Mouse (Mus musculus) cerebellum, adult 18-20 months (tissue): ENCODE measurements around the gene Lrp2.
"Not testable (repeated sequence)": the region's sequence is repeated elsewhere in the genome, so short reads cannot be mapped to it uniquely, and the experiment has no call there.

Experiments
- DNase-seq, 2 experiments: peaks; one replicate each; pipeline ENCODE4 v3.0.0; 2021

Lrp2 gene

GRCm38 (mm10) chr2:69582068-69582467 lies 3.8 kb downstream of the Lrp2 start:
- DNase-seq, result not testable (repeated sequence)

DNA sequence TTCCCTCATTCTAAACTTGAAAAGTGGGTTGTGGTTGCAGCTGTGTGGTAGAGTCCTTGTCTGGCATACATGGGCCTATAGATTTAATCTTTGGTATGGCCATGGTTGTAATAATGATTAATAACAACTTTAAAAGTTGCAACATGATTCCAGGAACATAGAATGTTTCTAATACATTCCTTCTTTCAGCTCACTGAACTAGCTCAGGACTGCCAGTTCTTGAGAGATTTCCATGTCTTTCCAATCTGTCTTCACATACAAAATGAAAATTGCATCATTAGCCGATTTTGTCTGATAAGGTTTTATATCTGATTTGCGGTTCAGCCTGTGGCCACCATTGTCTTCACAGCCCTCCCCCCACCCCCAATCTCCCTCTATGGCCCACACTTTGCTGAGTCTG lies 5.8 kb downstream of the Lrp2 start:
- DNase-seq, result no peak

- no peak for DNase-seq
Observed at GRCm38 (mm10) chr2:69578206-69578605, 7.7 kb downstream of the Lrp2 start.

GRCm38 (mm10) chr2:69576531-69576930 lies 9.3 kb downstream of the Lrp2 start:
- no peak for DNase-seq

- no peak for DNase-seq
Observed at GRCm38 (mm10) chr2:69574934-69575333, 10.9 kb downstream of the Lrp2 start.

DNA sequence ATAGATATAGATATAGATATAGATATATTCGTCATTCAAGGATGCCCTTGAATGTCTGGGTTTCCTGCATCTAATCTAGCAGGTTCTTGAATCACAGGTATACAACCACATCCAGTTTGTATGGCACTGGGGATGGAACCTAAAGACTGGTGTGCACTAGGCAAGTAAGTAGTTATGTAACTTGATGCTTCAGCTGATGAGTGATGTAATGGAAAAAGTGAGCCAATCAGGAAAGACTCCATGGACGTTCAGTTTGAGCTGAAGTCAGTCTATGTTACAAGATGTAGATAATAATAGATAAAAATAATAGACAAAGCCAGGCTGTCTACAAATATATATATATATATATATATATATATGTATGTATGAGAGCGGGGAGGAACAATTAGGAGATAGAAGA lies 11.6 kb downstream of the Lrp2 start:
- no peak for DNase-seq

DNA sequence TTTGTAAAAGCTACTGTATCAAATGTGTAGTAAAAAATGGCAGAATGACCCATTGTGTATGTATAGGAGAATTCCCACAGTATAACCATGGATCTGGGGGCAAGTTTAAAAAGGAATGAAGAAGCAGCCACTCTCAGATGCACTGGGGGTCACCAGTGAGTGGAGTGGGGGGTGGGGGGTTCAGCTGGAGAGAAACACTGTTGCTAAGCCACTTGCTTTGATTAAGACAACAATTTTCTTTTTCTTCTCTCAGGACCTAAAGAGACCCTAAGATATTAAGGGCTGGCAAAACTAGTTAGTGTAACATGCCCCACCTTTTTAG lies 12.2 kb downstream of the Lrp2 start:
- DNase-seq, result no peak

DNA sequence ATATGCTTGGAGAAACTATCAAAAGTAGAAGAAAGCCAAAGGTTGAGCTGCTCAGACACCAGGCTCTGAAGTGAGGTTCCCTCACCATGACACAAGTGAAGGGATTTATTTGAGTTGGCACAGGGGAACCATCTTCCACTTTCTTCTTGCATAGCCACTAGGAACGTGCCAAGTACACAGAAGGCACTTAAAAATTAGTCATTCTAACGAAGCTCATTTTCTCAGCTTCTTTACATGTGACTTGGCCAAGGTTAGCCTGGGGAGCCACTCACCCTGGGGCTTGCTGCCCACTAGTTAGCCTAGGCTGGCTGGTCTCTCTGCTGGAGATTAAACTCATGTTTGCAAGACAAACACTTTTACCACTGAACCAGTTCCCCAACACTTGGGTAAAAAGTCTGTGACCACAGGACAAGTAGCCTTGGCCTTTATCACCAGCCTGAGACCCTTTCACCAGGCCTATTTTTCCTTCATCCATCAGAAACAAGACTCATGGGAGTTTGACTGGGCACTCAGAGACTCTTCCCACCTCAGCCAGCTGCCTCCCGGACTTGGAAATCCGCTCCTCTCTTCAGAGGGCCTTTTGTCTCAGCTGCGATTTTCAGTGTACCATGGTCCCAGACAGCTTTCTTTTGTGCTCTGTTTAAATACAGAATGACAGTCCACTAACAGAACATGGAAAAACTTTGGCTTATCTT lies 12.7 kb downstream of the Lrp2 start:
- DNase-seq, result no peak

DNA sequence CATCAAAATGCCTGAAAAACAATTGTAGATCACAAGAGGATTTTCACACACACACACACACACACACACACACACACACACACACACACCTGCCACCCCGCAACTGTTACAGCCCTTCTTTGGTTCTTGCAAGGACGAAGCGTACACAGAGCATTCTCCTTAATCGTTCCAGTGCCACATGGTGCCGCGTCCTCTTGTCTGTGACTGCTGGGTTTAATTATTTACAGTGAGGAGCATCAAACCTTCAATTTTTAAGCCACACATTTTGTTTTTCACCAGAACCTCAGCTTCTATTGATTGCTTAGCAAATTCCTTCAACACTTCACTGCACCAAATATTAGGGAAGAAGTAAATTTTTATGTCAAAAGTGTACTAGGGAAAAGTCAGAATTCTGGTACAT lies 15.3 kb downstream of the Lrp2 start:
- no peak for DNase-seq

GRCm38 (mm10) chr2:69566281-69566680 lies 19.6 kb downstream of the Lrp2 start:
- no peak for DNase-seq

DNA sequence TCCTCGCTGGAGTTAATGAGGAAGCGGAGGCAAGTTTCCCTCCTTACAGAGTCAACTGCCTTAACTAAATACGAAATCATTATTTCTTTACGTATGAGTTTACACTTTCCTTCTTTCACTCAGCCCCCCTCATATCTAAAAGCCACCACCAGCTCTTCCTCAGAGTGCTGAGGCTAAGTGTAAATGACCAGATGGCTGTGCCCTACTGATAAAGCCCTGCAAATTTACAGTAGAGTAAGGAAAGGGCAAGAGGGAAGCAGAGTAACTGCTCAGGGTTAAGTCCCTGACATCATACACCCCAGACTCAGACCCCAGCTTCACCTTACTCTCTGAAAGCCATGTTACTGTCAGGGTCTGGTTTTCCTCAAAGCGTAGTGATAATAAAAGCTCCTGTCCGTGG lies 22.4 kb downstream of the Lrp2 start:
- DNase-seq, result no peak

GRCm38 (mm10) chr2:69562761-69563160 lies 23.1 kb downstream of the Lrp2 start:
- no peak for DNase-seq

- no peak for DNase-seq
Observed at GRCm38 (mm10) chr2:69560221-69560620, 25.6 kb downstream of the Lrp2 start.

- no peak for DNase-seq
Observed at GRCm38 (mm10) chr2:69559380-69559779, 26.5 kb downstream of the Lrp2 start.

- no peak for DNase-seq
Observed at GRCm38 (mm10) chr2:69556686-69557085, 29.2 kb downstream of the Lrp2 start.

DNA sequence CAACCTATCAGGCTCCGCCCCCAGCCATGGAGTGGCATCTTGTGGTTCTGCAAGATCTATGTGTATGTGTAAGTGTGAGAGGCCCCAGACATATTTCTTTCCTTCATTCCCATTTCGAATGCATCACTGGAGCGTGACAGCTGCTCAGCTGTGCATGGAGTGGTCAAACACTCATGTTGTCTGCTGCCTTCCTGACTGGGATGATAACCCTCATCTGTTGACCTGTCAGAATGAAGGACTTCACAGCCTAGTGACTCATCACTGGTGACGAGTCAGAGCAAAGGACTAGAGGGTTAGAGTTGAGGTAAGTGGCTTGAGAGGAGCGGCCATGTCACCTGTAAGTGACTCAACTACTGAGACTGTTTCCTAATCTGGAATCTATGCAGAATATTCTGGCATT lies 34.2 kb downstream of the Lrp2 start:
- no peak for DNase-seq

GRCm38 (mm10) chr2:69546823-69547222 lies 39.0 kb downstream of the Lrp2 start:
- DNase-seq, result no peak

GRCm38 (mm10) chr2:69536018-69536417 lies 49.8 kb downstream of the Lrp2 start:
- no peak for DNase-seq

- no peak for DNase-seq
Observed at GRCm38 (mm10) chr2:69531528-69532055, 54.3 kb downstream of the Lrp2 start.

- no peak for DNase-seq
Observed at GRCm38 (mm10) chr2:69530691-69531527, 55.0 kb downstream of the Lrp2 start.

DNA sequence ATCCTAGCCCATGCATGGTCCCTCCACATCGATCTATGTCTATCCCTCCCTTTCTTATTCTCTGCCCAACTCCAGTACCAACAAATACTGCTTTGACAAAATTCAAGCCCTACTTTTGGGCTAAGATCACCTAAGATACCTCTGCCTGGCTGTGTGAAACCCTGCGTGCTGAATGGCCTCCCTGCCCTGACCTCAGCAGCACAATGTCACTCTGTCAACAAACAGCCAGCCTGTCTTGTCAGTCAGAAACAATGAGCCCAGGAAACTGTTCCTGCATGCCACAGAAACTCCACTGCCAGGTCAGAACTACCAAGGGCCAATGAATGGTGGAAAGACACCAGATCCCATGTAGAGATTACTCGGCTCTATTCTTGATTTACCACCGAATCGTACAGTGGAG lies 55.7 kb downstream of the Lrp2 start:
- no peak for DNase-seq

- no peak for DNase-seq
Observed at GRCm38 (mm10) chr2:69520273-69520672, 65.6 kb downstream of the Lrp2 start.

DNA sequence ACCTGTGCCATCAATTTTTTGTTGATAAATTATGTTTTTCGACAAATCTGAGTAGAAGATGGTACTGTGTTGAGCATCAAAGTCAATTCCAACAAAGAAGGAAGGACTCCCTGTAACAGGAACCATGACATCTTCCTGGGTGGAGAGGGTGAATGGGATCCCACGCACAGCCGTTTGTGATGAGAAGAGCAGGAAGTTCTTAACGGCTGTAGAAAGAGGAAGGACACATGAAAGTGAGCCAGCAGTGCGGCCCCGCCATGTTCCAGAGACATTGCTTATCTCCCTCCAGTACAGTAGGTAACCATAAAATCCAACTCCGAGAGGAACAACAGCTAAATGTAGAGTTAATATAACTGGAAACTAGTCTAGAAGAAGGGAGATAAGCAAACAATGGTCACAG lies 67.6 kb downstream of the Lrp2 start:
- no peak for DNase-seq

DNA sequence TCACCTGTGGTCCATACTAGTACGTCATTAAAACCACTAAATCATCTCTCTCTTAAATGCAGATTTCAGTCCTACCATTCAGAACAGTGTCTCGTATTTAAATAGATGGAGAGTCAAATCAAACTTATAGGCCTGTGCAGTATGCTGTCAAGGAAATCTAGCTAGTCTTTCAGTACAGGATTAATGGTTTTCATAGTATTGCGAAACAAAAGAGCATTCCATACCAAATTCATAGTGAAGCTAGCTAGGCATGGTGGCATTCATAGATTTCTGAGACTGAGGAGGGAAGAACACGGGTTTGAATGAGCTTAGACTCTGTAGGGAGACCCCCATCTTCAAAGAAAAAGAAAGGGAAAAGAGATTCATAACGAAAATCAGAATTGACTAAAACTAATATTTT lies 74.1 kb downstream of the Lrp2 start:
- no peak for DNase-seq
